Mouse (Mus musculus) intestine, postnatal 0 days (tissue): ENCODE measurements around the gene Ube4b. TPM values are rescaled to one million over a fixed set of nuclear protein-coding genes. Genes with fewer than 3 reads are reported as not detected.
A peak's percentile ranks its signal among the peaks of the same experiment; 100 is the strongest.

Experiments
- ATAC-seq: fragments of 200-750 bp; cut with Nextera tagmentation; 2 replicates; pipeline ENCODE4 v1.8.0; 2017; ENCODE audit warnings: mild to moderate bottlenecking, moderate TSS enrichment, moderate library complexity
- H3K27ac ChIP-seq: fragments of 300-500 bp; sonication (generic); 2 replicates; pipeline ENCODE4 v1.5.1; 2014; ENCODE audit warnings: mild to moderate bottlenecking, low read depth, low read length, moderate library complexity
- H3K27me3 ChIP-seq: fragments of 300-500 bp; sonication (generic); replicated peaks from 2 replicates; pipeline ENCODE4 v1.6.1; 2014; ENCODE audit warnings: low read length, mixed read lengths; ENCODE audit not compliant: control insufficient read depth, insufficient read depth
- H3K36me3 ChIP-seq: fragments of 300-500 bp; sonication (generic); 2 replicates; pipeline ENCODE4 v1.6.1; 2014; ENCODE audit warnings: mild to moderate bottlenecking, moderate library complexity; ENCODE audit not compliant: control insufficient read depth, insufficient read depth
- H3K4me1 ChIP-seq: fragments of 300-500 bp; sonication (generic); replicated peaks from 2 replicates; pipeline ENCODE4 v1.6.1; 2014; ENCODE audit warnings: antibody characterized with exemption, low read length, mixed read lengths; ENCODE audit not compliant: control insufficient read depth, insufficient read depth
- H3K4me2 ChIP-seq: fragments of 300-500 bp; sonication (generic); replicated peaks from 2 replicates; pipeline ENCODE4 v1.6.1; 2014; ENCODE audit warnings: low read depth, mild to moderate bottlenecking, moderate library complexity
- H3K4me3 ChIP-seq: fragments of 300-500 bp; sonication (generic); 2 replicates; pipeline ENCODE4 v1.5.1; 2014; ENCODE audit warnings: low read depth, low read length
- H3K9ac ChIP-seq: fragments of 300-500 bp; sonication (generic); 2 replicates; pipeline ENCODE4 v1.6.1; 2014; ENCODE audit warnings: mild to moderate bottlenecking, low read depth, low read length
- H3K9me3 ChIP-seq: fragments of 300-500 bp; sonication (generic); 2 replicates; pipeline ENCODE4 v1.6.1; 2016; ENCODE audit warnings: mixed run types; ENCODE audit not compliant: control insufficient read depth
- CTCF ChIP-seq: sonication (generic); IDR thresholded peaks from 2 replicates; pipeline ENCODE4 v1.5.1; 2016; ENCODE audit warnings: low read depth, mild to moderate bottlenecking, control low read depth, antibody characterized with exemption, moderate library complexity
- whole genome bisulfite sequencing: fragments of 180-500 bp; shearing (Covaris S2); extraction: QIAGEN DNeasy Blood & Tissue Kit; methylation state at CpG from one replicate; pipeline ENCODE4 v1.1.7; 2014; 5-methylcytosine and 5-hydroxymethylcytosine counted together
- polyA plus RNA-seq: library from polyadenylated mRNA; unstranded; fragments of >200 nt; fragmentation: Nextera tagmentation; extraction: Ambion mirVana; gene quantifications from 2 replicates; pipeline ENCODE4 v1.2.1, GENCODE M21; 2015

Ube4b gene
- polyA plus RNA-seq, 1 experiment from 2014 or later, result 47.2 TPM

DNA sequence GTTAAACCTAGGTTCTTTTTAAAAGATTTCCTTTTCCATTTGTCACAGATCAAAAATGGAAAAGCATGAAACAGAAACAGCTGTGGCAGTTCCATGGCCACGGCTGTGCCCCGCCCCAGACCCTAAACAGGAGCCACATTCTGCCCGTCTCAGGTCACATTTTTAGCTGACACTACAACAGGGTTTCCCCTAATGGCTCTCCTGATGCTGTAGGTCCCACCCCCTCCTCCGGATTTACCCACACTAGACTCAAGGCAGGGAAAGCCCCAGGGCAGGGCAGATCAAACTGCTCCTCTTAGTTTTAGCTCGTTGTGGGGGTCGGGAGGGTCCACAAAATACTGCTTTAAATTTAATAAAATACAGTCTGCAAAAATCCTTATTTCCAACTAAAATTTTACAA, 23.5 kb downstream of the Ube4b start:
- Histone ChIP-seq H3K36me3 (peaks cover 13% of the 10 kb centered on the region; the same call in 1 of the 2 replicates), H3K4me3 (no peak overlapping the region), H3K4me2 (0 out of 2 replicates have a peak overlapping the region, but pooled peaks have one; percentile 9), H3K27ac (peak overlapping the region; percentile 67; the same call in 1 of the 2 replicates), H3K27me3 (no peaks in the 10 kb centered on the region), H3K4me1 (peaks cover 7% of the 10 kb centered on the region), H3K9ac (no peak overlapping the region), H3K9me3 (no peaks in the 10 kb centered on the region)
- WGBS, result 23% methylated on average over 6 of the region's 6 CpGs
- ATAC-seq, result no peak
- TF ChIP-seq CTCF, result no peak

DNA sequence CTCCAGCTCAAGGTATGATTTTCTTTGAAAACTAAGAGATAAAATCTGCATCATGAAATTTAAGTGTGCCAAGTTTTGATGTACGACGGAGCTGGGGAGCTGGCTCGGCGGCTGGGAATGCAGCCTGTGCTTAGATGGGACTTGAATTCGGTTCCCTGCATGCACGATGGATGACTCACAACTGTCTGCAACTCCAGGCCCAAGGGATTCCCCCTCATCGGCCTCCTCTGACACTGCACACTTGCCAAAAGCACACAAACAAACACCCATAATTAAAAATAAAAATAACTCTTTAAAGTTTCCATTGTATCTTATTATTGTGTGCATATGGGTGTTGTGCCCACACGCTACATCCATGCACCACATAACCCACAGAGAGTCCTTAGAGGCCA, 25.0 kb downstream of the Ube4b start:
- no peak for ATAC-seq
- Histone ChIP-seq H3K4me1 (peaks cover 9% of the 10 kb centered on the region), H3K27ac (peak overlapping the region; percentile 71)

DNA sequence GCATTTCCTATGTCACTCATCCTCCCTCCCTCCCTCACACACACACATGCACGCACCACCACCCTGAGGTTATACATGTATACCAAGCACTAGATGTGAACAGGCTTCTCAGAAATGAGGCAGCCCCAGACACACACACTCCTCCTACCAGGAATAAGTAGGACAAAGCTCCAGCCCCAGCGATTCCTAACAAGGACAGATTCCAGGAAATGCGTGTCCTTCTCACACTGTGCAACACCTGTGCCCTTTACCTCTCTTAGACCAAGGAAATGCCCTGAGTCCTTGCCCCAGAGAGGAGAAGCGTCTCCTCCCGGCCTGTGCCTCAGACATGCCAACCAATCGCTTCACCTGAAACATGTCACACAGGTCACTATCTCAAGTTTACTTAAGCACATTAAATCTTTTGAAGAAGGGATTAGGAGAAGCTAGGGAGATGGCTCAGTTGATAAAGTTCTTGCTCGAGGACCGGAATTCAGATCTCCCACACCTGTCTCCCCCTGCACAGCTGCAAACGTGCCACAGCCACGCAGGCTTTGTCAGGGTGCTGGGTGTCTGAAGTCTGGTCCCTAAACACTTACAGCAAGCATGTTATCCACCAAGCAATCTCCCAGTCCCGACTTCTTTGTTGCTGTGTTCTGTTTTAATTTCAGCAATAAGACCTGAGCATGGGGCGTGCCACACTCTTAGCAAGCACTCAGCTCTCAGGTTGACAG, 25.5 kb downstream of the Ube4b start:
- Histone ChIP-seq H3K27me3 (no peaks in the 10 kb centered on the region), H3K9ac (no peak overlapping the region), H3K4me3 (no peak overlapping the region), H3K27ac (peak overlapping the region; percentile 71), H3K4me2 (no peak overlapping the region), H3K4me1 (peaks cover 9% of the 10 kb centered on the region), H3K9me3 (no peaks in the 10 kb centered on the region), H3K36me3 (peaks cover 17% of the 10 kb centered on the region; the same call in 1 of the 2 replicates)
- TF ChIP-seq CTCF, result no peak
- WGBS, result 42% methylated on average over 12 of the region's 12 CpGs
- peak; percentile 28 for ATAC-seq

More for the DNA sequence above, 25.0 kb downstream of the Ube4b start:
- Histone ChIP-seq H3K9me3 (no peaks in the 10 kb centered on the region), H3K36me3 (peaks cover 18% of the 10 kb centered on the region; the same call in 1 of the 2 replicates), H3K9ac (no peak overlapping the region), H3K4me2 (no peak overlapping the region), H3K4me3 (no peak overlapping the region), H3K27me3 (no peaks in the 10 kb centered on the region)
- 44% methylated on average over 8 of the region's 8 CpGs for WGBS
- TF ChIP-seq CTCF, result no peak

DNA sequence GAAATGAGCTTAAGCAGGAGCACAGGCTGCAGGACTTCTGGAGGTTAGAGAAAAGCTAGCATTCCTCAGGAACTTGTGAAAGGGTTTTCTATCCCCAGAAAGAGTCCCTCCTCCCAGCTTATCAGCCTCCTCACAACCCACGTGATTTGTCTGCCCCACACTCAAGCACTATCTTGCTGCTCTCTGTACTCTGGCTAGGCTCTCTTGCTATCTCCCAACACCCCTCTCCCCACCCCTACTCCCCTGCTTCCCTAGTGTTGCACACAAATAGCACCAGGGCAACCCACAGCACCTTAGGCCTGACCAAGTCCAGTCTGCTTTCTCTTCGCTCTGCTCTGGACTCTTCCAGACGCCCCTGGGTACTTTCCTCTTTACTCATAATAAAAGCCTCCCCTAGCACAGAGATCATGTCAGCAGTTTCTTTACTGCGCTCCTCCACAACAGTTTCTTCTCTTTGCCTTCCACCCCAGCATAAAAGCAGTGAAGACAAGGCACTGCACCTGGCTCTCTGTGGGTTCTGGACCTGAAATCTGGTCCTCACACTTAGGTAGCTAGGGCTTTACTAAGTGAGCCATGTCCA, 27.1 kb downstream of the Ube4b start:
- Histone ChIP-seq H3K36me3 (peaks cover 12% of the 10 kb centered on the region; the same call in 1 of the 2 replicates), H3K27me3 (no peaks in the 10 kb centered on the region), H3K4me3 (no peak overlapping the region), H3K27ac (peak overlapping the region; percentile 89), H3K9ac (no peak overlapping the region), H3K9me3 (no peaks in the 10 kb centered on the region), H3K4me1 (peaks cover 3% of the 10 kb centered on the region), H3K4me2 (peak overlapping the region; percentile 4)
- no peak for TF ChIP-seq CTCF
- 35% methylated on average over 4 of the region's 4 CpGs for WGBS
- peak; percentile 72 for ATAC-seq

DNA sequence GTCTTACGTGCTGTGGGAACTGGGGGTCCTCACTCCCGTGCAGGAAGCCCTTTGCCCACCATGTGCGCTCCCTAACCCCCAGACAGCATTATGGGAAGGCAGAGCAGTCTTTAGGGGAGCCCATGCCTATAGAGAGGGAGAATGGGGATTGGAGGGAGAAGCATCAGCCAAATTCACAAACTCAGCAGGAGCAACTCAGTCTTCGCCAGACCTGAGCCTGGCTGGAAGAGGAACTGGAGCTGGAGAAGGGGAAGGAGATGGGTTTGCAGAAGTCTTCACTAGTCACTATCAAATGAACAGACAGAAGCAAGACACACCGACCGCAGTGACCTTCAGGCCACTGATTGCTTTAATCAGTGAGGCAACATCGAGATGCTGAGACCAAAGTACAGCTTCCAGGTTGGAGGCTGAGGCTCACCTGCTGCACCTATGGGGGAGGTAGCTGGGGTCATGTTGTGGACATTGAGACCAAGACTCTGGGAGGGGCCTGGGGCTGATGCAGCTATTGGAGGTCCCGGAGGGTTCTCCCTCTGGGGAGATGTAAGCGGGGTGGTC, 28.3 kb downstream of the Ube4b start:
- ATAC-seq, result peak; percentile 66
- no peak overlapping the region for H3K4me3 ChIP-seq
- no peak for TF ChIP-seq CTCF
- peak overlapping the region; percentile 89 for H3K27ac ChIP-seq
- 69% methylated on average over 9 of the region's 9 CpGs for WGBS
- no peak overlapping the region for H3K4me2 ChIP-seq
- H3K9ac ChIP-seq, result no peak overlapping the region
- H3K9me3 ChIP-seq, result no peaks in the 10 kb centered on the region
- H3K27me3 ChIP-seq, result no peaks in the 10 kb centered on the region
- H3K36me3 ChIP-seq, result peaks cover 12% of the 10 kb centered on the region; the same call in 1 of the 2 replicates
- H3K4me1 ChIP-seq, result peaks cover 4% of the 10 kb centered on the region

DNA sequence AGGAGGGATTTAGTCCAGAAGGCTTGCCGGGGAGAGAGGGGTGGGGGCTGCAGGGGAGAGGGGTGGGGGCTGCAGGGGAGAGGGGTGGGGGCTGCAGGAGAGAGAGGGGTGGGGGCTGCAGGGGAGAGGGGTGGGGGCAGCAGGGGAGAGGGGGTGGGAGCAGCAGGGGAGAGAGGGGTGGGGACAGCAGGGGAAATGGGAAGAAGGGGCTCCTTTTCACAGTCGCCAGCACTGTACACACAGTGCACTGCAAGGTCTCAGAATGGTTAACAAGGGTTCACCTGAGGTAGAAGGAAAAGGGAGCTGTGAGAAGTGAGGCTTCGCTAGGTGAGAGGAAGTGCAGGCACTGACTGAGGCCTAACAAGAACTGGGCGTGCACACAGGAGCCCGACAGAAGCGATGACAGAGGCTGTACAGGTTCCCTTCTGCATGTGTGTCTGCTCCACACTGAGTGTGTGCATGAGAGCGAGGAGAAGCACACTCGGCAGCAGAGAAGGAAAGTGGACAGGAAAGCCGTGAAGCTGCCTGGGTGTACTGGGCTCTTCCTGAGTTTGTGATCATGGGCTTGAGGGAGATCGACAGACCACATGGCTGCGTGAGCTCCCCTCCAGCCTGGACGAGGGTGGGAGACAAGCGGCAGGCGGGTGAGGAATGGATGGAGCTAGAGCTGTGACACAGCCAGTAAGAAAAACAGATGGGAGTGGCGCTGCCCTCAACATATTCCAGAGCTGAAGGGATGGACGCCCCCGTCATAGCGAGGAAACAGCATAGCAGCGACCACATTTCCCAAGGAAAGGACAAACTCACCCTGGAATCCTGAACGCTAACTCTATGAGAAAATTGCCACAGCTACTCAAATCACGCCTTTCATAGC, 29.9 kb downstream of the Ube4b start:
- H3K9ac ChIP-seq, result 0 out of 2 replicates have a peak overlapping the region, but pooled peaks have one; percentile 31
- TF ChIP-seq CTCF, result no peak
- peak overlapping the region; percentile 40; the same call in 1 of the 2 replicates for H3K4me2 ChIP-seq
- H3K36me3 ChIP-seq, result peaks cover 12% of the 10 kb centered on the region; the same call in 1 of the 2 replicates
- H3K9me3 ChIP-seq, result no peaks in the 10 kb centered on the region
- 48% methylated on average over 21 of the region's 21 CpGs for WGBS
- H3K27me3 ChIP-seq, result no peaks in the 10 kb centered on the region
- ATAC-seq, result peak; percentile 3; the same call in 1 of the 2 replicates
- peak overlapping the region; percentile 76 for H3K27ac ChIP-seq
- H3K4me1 ChIP-seq, result peaks cover 16% of the 10 kb centered on the region
- H3K4me3 ChIP-seq, result no peak overlapping the region
